Mouse (Mus musculus) forebrain, embryonic 13.5 days (tissue): ENCODE data around the gene Aaed1. TPM values are rescaled to one million over a fixed set of nuclear protein-coding genes. Genes with fewer than 3 reads are reported as not detected.

Experiments used
- ATAC-seq: fragments of 200-750 bp; cut with Nextera tagmentation; 2 replicates; pipeline ENCODE4 v1.8.0; 2017
- H3K27ac ChIP-seq: fragments of 300-500 bp; sonication (generic); 2 replicates; pipeline ENCODE4 v1.5.1; 2015; ENCODE audit warnings: inconsistent platforms, mild to moderate bottlenecking, moderate library complexity
- H3K27me3 ChIP-seq: fragments of 300-500 bp; sonication (generic); 2 replicates; pipeline ENCODE4 v1.6.1; 2015; ENCODE audit warnings: mild to moderate bottlenecking, inconsistent platforms
- H3K36me3 ChIP-seq: fragments of 300-500 bp; sonication (generic); 2 replicates; pipeline ENCODE4 v1.6.1; 2015; ENCODE audit warnings: mild to moderate bottlenecking, inconsistent platforms; ENCODE audit not compliant: poor library complexity, severe bottlenecking
- H3K4me1 ChIP-seq: fragments of 300-500 bp; sonication (generic); 2 replicates; pipeline ENCODE4 v1.6.1; 2015; ENCODE audit warnings: inconsistent platforms
- H3K4me2 ChIP-seq: fragments of 300-500 bp; sonication (generic); 2 replicates; pipeline ENCODE4 v1.6.1; 2015; ENCODE audit warnings: inconsistent platforms, mild to moderate bottlenecking, moderate library complexity
- H3K4me3 ChIP-seq: fragments of 300-500 bp; sonication (generic); 2 replicates; pipeline ENCODE4 v1.5.1; 2015; ENCODE audit warnings: mild to moderate bottlenecking, inconsistent platforms
- H3K9ac ChIP-seq: fragments of 300-500 bp; sonication (generic); 2 replicates; pipeline ENCODE4 v1.6.1; 2015; ENCODE audit warnings: mild to moderate bottlenecking, inconsistent platforms
- H3K9me3 ChIP-seq: fragments of 300-500 bp; sonication (generic); replicated peaks from 2 replicates; pipeline ENCODE4 v1.6.1; 2016; ENCODE audit warnings: inconsistent platforms
- WGBS: fragments of 180-500 bp; shearing (Covaris S2); methylation state at CpG from one replicate; pipeline ENCODE4 v1.1.7; 2015; 5-methylcytosine and 5-hydroxymethylcytosine counted together
- polyA plus RNA-seq: library from polyadenylated mRNA; unstranded; fragments of >200 nt; fragmentation: Nextera tagmentation; extraction: Ambion mirVana; gene quantifications from 2 replicates; pipeline ENCODE4 v1.2.1, GENCODE M21; 2015

Aaed1 gene
- polyA plus RNA-seq, 1 experiment from 2014 or later = 12.3 TPM

DNA sequence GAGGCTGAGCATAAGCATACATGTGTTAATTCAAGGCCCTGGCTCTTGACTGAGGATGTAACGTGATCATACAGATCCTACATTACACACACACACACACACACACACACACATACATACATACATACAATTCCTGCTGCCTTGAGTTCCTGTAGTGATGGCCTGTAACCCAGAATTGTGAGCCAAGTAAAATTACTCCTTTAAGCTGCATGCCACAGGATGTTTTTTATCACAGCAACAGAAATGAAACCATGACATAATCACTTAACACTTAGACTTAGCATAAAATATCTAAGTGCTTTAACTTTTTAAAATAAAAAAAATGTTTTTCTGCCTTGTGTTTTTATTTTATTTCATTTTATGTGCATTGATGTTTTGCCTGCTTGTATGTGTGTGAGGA is 13.4 kb downstream of the Aaed1 start:
- Histone ChIP-seq H3K4me1 (no peaks in the 10 kb centered on the region), H3K4me2 (no peak overlapping the region), H3K27ac (no peak overlapping the region), H3K9me3 (no peaks in the 10 kb centered on the region), H3K4me3 (no peak overlapping the region), H3K27me3 (no peaks in the 10 kb centered on the region), H3K36me3 (no peaks in the 10 kb centered on the region), H3K9ac (no peak overlapping the region)
- no peak for ATAC-seq
- WGBS = 95% methylated on average over 1 of the region's 1 CpGs

DNA sequence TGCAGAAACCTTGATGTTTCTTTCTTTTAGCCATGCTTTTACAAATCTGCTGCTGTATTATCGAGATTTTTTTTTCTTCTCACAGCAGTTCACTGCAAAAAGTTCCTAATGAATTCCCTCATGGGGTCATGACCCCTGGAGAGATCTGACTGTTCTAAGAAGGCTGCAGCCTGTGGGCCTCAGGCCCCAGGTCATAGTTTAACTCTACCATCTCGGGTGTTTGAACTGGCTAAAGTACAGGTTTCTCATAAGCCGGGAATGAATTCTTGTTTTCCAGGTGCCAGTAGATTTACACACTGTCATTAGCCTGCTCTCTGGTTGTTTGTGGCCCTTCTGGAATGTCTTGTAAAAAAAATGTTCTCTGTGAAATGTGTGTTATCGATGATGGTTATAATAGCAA is 25.7 kb downstream of the Aaed1 start:
- Histone ChIP-seq H3K9ac (no peak overlapping the region), H3K27ac (no peak overlapping the region), H3K4me2 (no peak overlapping the region), H3K4me1 (no peaks in the 10 kb centered on the region), H3K36me3 (no peaks in the 10 kb centered on the region), H3K27me3 (no peaks in the 10 kb centered on the region), H3K9me3 (no peaks in the 10 kb centered on the region), H3K4me3 (no peak overlapping the region)
- ATAC-seq = no peak
- WGBS = 49% methylated on average over 4 of the region's 4 CpGs

DNA sequence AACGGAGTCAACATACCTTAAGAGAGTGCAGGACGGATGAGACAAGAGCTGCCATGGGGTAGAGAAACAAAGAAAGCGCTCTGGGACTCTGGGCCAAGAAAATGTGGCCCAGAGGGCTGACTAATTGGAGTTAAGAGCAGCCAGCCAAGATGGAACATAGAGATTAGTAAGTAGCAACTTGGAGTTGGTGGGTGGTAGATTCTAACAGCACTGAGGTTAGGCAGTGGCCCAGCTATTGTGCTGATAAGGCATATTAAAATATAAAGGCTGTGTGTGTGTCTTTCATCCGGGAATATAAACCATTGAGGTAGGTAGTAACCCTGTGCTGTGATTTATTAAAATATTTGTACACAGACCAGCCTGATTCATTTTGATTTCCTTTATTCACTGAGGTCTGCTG is 26.2 kb downstream of the Aaed1 start:
- Histone ChIP-seq H3K27ac (no peak overlapping the region), H3K27me3 (no peaks in the 10 kb centered on the region), H3K9ac (no peak overlapping the region), H3K4me1 (no peaks in the 10 kb centered on the region), H3K9me3 (no peaks in the 10 kb centered on the region), H3K36me3 (no peaks in the 10 kb centered on the region), H3K4me2 (no peak overlapping the region), H3K4me3 (no peak overlapping the region)
- WGBS = 74% methylated on average over 4 of the region's 4 CpGs
- ATAC-seq = no peak

DNA sequence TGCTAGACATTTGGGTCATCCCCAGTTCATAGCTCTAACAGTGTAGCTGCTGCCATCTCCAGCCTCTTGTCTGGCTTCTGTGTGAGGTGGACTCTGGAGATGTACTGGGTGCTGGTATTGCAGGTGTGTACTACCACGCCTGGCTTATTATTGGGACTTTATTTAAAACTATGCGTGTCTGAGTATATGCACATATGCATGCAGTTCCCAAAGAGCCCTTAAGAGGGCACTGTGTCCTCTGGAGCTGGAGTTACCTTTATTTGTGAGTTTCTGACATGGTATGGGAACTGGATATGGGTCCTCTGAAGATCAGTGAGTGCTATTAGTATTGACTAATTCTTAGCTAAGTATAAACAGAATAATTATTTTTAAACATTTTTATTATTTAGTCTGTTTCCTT is 27.8 kb downstream of the Aaed1 start:
- no peak overlapping the region for H3K9ac ChIP-seq
- H3K27me3 ChIP-seq = no peaks in the 10 kb centered on the region
- H3K4me3 ChIP-seq = no peak overlapping the region
- no peaks in the 10 kb centered on the region for H3K4me1 ChIP-seq
- WGBS = 92% methylated on average over 2 of the region's 2 CpGs
- no peak overlapping the region for H3K4me2 ChIP-seq
- H3K27ac ChIP-seq = no peak overlapping the region
- no peak for ATAC-seq
- H3K9me3 ChIP-seq = no peaks in the 10 kb centered on the region
- no peaks in the 10 kb centered on the region for H3K36me3 ChIP-seq

DNA sequence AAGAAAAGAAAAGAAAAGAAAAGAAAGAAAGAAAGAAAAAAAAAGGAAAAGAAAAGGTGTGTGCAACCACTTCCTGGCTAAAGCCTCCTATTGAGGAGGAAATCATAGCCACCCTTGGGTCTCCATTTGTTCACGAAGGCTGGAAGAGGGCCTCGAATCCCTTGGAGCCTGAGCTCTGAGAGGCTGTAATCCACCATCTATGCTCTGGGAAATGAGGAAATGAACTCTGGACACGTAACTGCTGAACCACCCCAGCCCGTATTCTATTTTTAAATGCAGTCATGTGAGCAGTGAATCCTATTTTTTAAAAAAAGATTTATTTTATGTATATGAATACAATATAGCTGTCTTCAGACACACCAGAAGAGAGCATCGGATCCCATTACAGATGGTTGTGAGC is 31.6 kb downstream of the Aaed1 start:
- 90% methylated on average over 5 of the region's 5 CpGs for WGBS
- Histone ChIP-seq H3K4me2 (no peak overlapping the region), H3K9ac (no peak overlapping the region), H3K36me3 (no peaks in the 10 kb centered on the region), H3K27me3 (peaks cover 8% of the 10 kb centered on the region), H3K27ac (no peak overlapping the region), H3K4me1 (no peaks in the 10 kb centered on the region), H3K9me3 (no peaks in the 10 kb centered on the region), H3K4me3 (no peak overlapping the region)
- no peak for ATAC-seq

DNA sequence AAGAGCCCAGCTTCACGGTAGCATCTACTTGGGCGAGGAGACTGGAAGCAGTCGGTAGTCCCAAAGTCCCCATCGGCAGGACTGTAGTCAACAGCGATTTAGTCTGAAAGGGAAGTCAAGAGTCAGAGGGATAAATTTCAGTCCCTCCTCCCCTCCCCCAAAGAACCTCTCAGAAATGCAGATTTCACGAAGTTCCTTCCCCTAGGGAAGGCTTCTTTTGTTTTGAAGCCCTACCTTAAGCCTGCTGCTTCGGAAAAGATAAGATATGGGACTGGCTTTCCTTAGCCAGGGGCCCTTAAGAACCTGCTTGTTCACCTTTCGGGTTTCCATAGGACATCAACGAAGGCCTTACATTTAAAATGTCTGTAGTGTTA is 36.8 kb downstream of the Aaed1 start:
- H3K9ac ChIP-seq = no peak overlapping the region

DNA sequence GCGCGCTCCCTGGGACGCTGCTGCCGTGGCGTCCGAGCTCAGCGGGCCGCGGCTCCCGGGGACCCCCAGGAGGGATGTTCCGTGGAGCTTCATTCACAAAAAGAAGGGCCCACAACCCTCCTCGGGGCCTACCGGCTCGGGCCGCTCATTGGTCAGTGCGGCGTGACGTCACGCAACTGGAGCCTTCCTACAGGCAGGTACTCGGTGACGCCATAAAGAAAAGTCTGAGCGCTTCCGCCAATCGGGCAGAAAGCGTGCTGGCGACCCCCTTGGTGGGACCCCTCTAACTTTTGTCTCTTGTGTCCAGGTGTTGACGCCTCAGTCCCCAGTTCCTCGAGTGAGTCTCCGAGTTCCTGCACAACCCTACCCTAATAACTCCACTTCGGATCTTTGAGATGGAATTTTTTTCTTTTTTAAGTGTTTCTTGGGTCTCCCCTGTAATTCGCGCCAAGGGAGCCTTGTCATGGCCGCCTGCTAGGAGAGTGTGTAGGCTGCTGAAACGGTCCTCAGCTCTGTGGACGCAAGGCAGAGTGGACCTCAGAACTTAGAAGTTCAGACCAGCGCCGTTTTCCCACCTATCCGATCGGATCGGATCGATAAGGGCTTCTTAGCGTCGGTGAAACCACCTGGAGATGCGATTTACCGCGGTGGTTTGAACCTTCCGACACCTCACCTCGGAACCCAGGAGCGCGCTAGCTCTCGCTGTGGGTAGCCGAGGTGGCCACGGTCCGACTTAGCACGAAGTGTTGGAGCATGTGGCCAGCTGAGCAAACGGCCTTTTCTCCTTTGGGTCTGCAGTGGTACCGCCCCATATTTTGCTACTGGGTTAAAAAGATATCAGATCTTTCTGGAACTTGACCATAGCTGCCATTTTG is 37.4 kb downstream of the Aaed1 start, which contains the start of gene Cdc14b:
Gene Cdc14b, minus strand, starts transcription at position 412 of the 875 bp plus-strand sequence.
- under 1% methylated on average over 57 of the region's 57 CpGs for WGBS
- ATAC-seq = peak; percentile 97
- H3K27ac ChIP-seq = no peak within 1 kb of the TSS
- H3K9me3 ChIP-seq = no peaks in the 10 kb centered on the region
- peaks cover 27% of the 10 kb centered on the region for H3K27me3 ChIP-seq
- H3K4me3 ChIP-seq = peak within 1 kb of the TSS; percentile 81
- H3K9ac ChIP-seq = peak within 1 kb of the TSS; percentile 77
- no peaks in the 10 kb centered on the region for H3K36me3 ChIP-seq
- peak within 1 kb of the TSS; percentile 98 for H3K4me2 ChIP-seq
- peaks cover 16% of the 10 kb centered on the region for H3K4me1 ChIP-seq

More for the DNA sequence above, 36.8 kb downstream of the Aaed1 start:
- peaks cover 16% of the 10 kb centered on the region for H3K4me1 ChIP-seq
- H3K36me3 ChIP-seq = no peaks in the 10 kb centered on the region
- no peaks in the 10 kb centered on the region for H3K9me3 ChIP-seq
- no peak overlapping the region for H3K27ac ChIP-seq
- 16% methylated on average over 9 of the region's 9 CpGs for WGBS
- no peak for ATAC-seq
- H3K4me3 ChIP-seq = peak overlapping the region; percentile 81
- H3K4me2 ChIP-seq = peak overlapping the region; percentile 98
- peaks cover 27% of the 10 kb centered on the region for H3K27me3 ChIP-seq

DNA sequence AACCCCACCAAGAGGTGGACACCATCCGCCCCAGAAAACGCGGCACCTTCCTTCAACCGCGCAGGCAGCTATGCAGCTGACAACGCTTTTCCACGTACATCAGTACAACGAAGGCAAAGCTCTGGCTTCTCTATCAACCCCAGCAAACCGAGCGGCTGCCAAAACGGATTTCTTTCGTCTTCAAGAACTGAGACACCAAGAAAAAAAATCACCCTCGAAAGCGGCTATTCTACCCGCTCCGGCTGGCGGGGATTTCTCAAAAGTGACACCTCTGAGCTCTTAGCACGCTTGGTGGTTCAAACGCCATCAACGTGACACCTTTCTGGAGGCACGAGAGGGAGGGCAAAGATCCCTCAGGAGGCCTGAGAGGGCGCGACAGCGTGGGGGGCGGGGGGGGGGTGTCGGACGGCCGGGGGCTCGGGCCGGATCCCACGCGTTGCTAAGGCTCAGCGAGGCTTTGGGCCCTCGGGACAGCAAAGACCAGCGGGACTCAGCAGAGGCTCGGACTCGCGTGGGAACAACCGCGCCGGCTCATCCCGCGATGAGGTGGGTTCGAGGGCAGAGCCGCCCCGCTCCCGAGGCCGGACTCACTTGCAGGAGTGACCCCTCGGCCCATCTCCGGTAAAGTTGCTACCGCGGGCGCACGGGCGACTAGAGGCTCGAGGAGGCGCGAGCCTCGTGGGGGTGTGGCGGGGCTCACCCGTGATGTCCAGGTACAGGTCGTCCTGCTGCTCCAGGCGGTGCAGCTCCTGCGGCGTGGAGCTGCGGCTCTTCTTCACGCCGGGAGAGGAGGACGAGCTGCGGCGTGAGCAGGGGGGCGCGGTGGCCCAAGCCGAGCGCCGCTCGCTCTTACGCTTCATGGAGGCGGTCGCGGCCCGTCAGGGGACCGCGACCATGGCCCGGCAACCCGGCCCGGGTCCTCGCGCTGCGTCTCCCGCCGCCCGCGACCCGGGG is 38.3 kb downstream of the Aaed1 start:
- Histone ChIP-seq H3K9ac (peak overlapping the region; percentile 77), H3K27me3 (peaks cover 27% of the 10 kb centered on the region), H3K4me2 (peak overlapping the region; percentile 98), H3K27ac (no peak overlapping the region), H3K4me1 (peaks cover 16% of the 10 kb centered on the region), H3K36me3 (no peaks in the 10 kb centered on the region), H3K9me3 (no peaks in the 10 kb centered on the region), H3K4me3 (peak overlapping the region; percentile 81)
- ATAC-seq = peak; percentile 76
- under 1% methylated on average over 81 of the region's 95 CpGs for WGBS

DNA sequence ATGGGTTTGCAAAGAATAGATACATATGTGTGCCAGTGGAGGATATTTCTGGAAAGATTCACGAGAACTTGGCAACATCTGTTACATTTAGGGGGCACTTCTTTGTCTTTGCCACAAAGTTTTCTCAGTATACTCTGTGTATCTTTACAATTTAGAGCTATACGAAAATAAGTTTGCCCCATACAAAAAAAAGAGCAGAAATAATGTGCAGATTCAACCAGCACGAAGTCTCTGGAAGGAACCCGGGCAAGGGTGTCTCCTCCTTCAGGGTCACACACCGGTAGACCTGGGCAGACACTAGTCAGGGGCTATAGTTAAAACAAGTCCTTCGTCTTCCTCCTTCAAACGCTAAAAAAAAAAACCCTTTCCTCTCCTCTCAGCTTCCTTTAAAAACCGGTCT is 39.2 kb downstream of the Aaed1 start:
- 0 out of 2 replicates have a peak overlapping the region, but pooled peaks have one; percentile 81 for H3K4me3 ChIP-seq
- WGBS = 52% methylated on average over 8 of the region's 8 CpGs
- H3K36me3 ChIP-seq = no peaks in the 10 kb centered on the region
- peaks cover 27% of the 10 kb centered on the region for H3K27me3 ChIP-seq
- ATAC-seq = no peak
- peak overlapping the region; percentile 98 for H3K4me2 ChIP-seq
- H3K9ac ChIP-seq = no peak overlapping the region
- H3K27ac ChIP-seq = no peak overlapping the region
- peaks cover 16% of the 10 kb centered on the region for H3K4me1 ChIP-seq
- H3K9me3 ChIP-seq = no peaks in the 10 kb centered on the region

DNA sequence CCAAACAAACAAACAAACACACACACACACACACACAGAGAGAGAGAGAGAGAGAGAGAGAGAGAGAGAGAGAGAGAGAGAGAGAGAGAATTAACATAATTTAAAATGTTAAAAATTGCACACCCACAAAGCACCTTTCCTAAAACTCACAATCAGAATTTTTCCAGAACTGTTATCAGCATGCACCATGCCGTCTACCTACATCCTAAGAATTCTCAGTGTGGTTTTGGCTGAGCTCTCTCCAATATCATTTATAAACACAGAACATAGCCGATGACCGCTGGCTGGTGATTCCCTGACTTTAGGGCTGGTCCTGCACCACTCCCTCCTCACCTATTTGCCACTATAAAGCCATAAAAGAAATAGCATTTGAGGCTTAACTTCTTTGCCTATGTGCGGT is 44.1 kb downstream of the Aaed1 start:
- no peak for ATAC-seq
- WGBS = 81% methylated on average over 4 of the region's 4 CpGs
- H3K27ac ChIP-seq = no peak overlapping the region
- no peaks in the 10 kb centered on the region for H3K9me3 ChIP-seq
- no peak overlapping the region for H3K4me2 ChIP-seq
- H3K36me3 ChIP-seq = no peaks in the 10 kb centered on the region
- peaks cover 4% of the 10 kb centered on the region; the same call in 1 of the 2 replicates for H3K27me3 ChIP-seq
- no peak overlapping the region for H3K4me3 ChIP-seq
- H3K4me1 ChIP-seq = peaks cover 3% of the 10 kb centered on the region; the same call in 1 of the 2 replicates
- no peak overlapping the region for H3K9ac ChIP-seq

DNA sequence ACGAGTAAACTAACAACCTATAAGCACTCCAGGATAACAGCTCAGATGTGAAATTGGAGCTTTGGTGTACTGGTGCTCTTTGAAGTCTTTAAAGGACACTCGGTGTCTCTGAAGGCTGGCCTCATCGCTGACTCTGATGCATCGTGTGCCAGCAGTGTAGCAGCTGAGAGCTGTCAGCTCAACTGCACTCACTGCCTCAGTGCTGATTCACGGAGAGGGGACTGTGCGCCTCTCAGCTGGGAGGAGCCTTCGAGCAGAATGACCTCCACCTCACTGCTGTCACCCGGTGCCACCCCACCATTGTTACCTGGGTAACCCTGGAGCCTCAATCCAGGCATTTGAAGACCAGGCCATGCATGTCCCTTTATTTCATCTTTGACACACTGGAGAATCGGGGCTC is 45.4 kb downstream of the Aaed1 start:
- Histone ChIP-seq H3K27ac (no peak overlapping the region), H3K27me3 (no peaks in the 10 kb centered on the region), H3K4me1 (no peaks in the 10 kb centered on the region), H3K9me3 (no peaks in the 10 kb centered on the region), H3K36me3 (no peaks in the 10 kb centered on the region), H3K4me3 (no peak overlapping the region), H3K4me2 (no peak overlapping the region), H3K9ac (no peak overlapping the region)
- WGBS = 31% methylated on average over 9 of the region's 9 CpGs
- 0 out of 2 replicates have a peak, but pooled peaks have one; percentile 16 for ATAC-seq

DNA sequence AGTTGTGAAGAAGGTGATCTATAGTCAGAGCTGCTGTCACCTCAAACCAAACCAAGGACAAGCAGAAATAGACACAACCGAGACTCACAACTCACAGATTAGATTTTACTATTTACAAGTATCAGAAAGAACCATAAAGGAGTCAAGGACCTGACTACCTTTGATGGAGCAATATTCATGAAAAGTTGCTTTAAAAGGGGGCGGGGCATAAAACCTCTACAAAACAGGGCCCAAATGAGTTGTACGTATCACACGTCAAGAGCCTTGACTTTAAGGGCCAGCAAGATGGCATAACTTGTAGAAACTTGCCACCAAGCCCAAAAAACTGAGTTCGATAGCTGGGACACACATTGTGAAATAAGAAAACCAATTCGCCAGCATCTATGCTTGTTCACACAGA is 47.9 kb downstream of the Aaed1 start:
- H3K36me3 ChIP-seq = no peaks in the 10 kb centered on the region
- H3K4me1 ChIP-seq = no peaks in the 10 kb centered on the region
- H3K4me3 ChIP-seq = no peak overlapping the region
- no peak overlapping the region for H3K9ac ChIP-seq
- no peak overlapping the region for H3K27ac ChIP-seq
- no peaks in the 10 kb centered on the region for H3K27me3 ChIP-seq
- no peaks in the 10 kb centered on the region for H3K9me3 ChIP-seq
- no peak overlapping the region for H3K4me2 ChIP-seq
- WGBS = 95% methylated on average over 6 of the region's 6 CpGs
- no peak for ATAC-seq
